Mouse (Mus musculus) stomach, postnatal 0 days (tissue): ENCODE measurements at regions not wholly inside any gene's neighbourhood (a gene's known extent, or its start where the extent isn't known, plus 50 kb on each side); places are given as distances from the start of the nearest gene placed in this dataset.

Experiments
- CTCF ChIP-seq: IDR thresholded peaks from 2 replicates; pipeline ENCODE4 v1.5.1; 2016; ENCODE audit warnings: antibody characterized with exemption, low read depth, mild to moderate bottlenecking, moderate library complexity
- EP300 ChIP-seq: optimal IDR thresholded peaks from 2 replicates; pipeline ENCODE3; 2016; ENCODE audit warnings: antibody characterized with exemption

DNA sequence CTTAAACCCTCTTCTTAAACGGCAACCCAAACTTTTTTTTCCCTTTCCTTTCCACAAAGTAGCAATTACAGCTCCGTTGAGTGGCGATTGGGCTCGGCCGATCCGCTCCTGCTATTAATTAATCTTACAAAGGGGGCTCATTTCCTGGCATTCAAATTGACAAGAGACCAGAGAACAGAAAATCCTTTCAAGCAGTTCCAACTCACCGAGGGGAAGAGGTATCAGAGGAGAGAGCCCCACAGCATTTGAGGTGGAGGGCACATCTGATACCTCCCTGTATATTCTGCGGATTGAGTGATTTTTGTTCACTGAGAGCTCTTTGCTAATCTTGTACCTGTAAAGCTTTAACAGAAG is 469.8 kb downstream of the Tmem182 start:
- TF ChIP-seq CTCF: no peak
- TF ChIP-seq EP300: no peak
